Mouse (Mus musculus) adrenal gland, postnatal 36 days (tissue): ENCODE data around the gene Tbc1d5. TPM values are rescaled to one million over a fixed set of nuclear protein-coding genes. Genes with fewer than 3 reads are reported as not detected.

Source experiments
- DNase-seq, 2 experiments: peaks; one replicate each; pipeline ENCODE4 v3.0.0; 2021; ENCODE audit warnings: mixed read lengths in 1 of 2
- long read RNA-seq, 2 experiments: library from polyadenylated mRNA; stranded (forward); transcript quantifications; one replicate each; pipeline ENCODE4 v2.0.0; 2021; ENCODE audit warnings: borderline sequencing depth in 2 of 2
- total RNA-seq, 2 experiments: library from RNA; stranded (reverse); gene quantifications; 2 replicates each; pipeline ENCODE4 v1.2.3; 2021

Tbc1d5 gene
- 10 to 100 TPM; 21.7 to 21.8 TPM for total RNA-seq
- long read RNA-seq, experiment 1, partial matches to known transcripts, result 0 of 4 reads
- long read RNA-seq, experiment 1, other reads (novel, unspliced or antisense), result 4 of 4 reads
- long read RNA-seq, experiment 2, full-length matches to known transcripts, result 1 of 2 reads
- long read RNA-seq, experiment 2, partial matches to known transcripts, result 1 of 2 reads
- long read RNA-seq, experiment 2, other reads (novel, unspliced or antisense), result 0 of 2 reads

- peak; percentile 96 to 97 for DNase-seq
These were observed at the start of gene Tbc1d5 for GRCm38 (mm10) chr17:51179195-51179953. Gene Tbc1d5 (minus strand): TSS chr17:51179352.

DNA sequence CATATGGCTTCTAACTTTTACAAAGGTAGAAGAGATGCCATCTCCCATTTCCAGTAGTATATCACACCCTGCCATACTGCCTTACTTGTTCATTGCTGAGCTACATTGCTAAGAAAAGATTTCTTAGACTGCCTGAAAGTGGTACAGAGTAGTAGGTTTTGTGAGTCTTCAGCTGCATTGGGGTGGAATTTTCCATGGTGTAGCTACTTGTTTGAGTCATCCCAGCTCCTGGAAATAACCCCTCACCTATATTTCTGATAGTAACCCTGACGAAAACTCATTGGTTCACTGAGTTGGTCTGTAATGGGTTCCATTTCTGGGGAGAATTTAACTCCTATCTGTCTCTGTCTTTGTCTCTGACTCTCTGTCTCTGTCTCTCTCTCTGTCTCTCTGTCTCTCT, 46.9 kb upstream of the Tbc1d5 start:
- no peak for DNase-seq

- DNase-seq, result no peak
These were observed 44.0 kb upstream of the Tbc1d5 start for GRCm38 (mm10) chr17:51223152-51223551.

DNA sequence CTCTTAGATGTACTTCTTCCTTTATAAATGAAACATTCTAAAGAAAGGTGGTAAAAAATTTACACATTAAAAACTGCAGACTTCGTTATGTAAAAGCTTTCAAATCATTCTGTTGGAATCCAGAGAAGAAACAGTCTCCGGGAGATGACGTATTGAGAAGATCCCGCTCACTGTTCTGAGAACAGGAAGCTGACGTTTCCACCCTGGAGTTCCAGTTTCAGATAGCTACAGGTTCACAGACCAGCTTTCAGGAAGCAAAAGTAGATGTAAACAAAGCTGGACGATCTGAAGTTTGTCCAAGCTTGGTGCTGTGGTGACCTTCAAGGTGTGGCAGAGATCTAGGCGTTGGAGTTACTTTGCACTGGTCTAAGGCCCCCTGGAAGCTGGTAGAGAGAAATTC, 41.9 kb upstream of the Tbc1d5 start:
- DNase-seq, result peak in 1 of 2 experiments; percentile 10

DNA sequence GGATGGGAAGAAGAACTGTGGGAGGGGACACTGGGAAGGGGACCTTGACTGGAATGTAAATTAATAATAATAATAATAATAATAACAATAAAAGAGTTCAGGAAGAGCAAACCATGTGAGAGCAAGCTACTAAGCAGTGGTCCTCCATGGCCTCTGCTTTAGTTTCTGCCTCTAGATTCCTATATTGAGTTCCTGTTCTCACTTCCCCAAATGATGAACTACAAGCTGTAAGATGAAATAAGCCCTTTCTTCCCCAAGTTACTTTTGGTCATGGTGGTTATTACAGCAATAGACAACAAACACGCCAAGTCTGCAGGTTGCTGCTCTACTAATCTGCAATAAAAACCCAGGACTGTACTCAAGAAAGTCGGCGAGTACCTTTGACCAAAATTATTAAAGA, 40.7 kb upstream of the Tbc1d5 start:
- DNase-seq, result no peak

GRCm38 (mm10) chr17:51216426-51216825, 37.3 kb upstream of the Tbc1d5 start:
- DNase-seq, result peak; percentile 22 to 33

DNA sequence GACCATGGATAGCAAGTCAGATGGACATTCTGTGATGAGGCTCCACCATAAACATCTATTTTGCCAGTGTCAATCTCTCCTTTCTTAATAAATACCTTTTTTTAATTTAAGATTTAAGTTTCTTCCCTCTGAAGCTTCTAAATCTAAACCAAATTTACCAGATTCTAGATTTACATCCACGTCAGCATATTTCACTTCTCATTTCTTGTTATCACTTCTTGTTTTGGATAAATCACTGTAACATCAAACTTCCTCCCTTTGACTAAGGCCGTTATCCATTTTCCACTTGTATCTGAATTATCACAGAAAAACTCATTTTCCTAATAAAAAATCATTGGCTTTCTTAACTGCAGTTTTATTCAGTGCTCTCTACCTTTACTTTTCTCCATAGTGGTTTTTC, 30.4 kb upstream of the Tbc1d5 start:
- DNase-seq, result no peak

DNA sequence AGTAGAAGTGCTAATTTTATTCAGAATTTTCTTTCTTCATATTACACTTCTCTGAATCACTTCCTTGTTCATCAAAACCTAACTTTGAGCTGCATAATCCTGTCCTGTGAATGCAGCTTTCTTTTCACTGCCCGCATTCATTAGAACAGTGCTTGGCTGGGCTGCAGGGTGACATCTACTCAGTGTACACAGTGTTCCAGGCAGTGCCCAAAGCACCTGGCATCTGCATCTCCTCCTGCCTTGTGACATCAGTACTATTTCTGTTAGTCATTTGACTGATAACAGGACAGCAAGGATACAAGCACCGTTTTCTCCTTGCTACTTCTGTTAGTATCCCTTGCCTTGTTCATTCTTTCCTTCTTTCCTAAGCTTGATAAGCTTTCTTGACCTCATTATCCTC, 25.5 kb upstream of the Tbc1d5 start:
- peak in 1 of 2 experiments; percentile 13 for DNase-seq

DNA sequence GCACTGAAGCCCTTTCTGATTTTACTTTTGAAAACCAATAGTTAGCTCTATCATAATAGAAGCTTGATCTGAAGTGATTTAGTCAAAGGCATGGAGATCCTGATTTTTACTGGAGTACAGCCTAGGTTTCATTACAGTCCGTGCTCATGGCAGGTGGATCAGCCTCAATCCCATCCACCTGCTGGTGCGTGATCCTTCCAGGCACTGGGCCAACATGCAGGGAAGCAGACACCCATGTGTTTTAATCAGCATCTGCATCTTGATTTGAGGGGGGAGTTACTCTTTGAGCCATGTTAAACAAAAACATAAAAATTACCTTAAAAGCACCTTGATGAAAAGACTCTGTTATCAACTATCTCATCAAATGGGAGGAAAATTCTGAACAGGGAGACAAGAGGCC, 16.4 kb upstream of the Tbc1d5 start:
- no peak for DNase-seq

GRCm38 (mm10) chr17:51194787-51195186, 15.6 kb upstream of the Tbc1d5 start:
- DNase-seq, result no peak

DNA sequence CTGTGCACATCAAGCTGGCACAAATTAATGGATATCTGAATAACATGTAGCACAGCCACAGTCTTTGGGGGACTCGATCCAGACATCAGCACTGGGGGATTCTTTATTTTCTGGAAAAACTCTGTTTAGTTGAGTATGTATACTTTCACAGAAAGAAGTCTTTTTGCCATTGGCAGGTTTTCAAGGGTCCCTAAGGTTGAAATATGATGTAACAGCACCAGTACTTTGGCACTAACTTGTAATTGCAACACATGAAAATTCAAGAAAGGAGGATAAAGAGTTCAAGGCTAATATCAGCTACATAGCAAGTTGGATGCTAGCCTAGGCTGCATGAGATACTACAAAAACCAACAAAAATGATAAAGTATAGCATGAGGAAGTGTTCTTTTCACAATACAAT, 12.2 kb upstream of the Tbc1d5 start:
- DNase-seq, result no peak

GRCm38 (mm10) chr17:51182715-51183114, 3.6 kb upstream of the Tbc1d5 start:
- no peak for DNase-seq

GRCm38 (mm10) chr17:51178491-51179194, 509 bp downstream of the Tbc1d5 start:
- peak; percentile 80 to 83 for DNase-seq

- no peak for DNase-seq
These were observed 1.2 kb downstream of the Tbc1d5 start for GRCm38 (mm10) chr17:51177923-51178322.

DNA sequence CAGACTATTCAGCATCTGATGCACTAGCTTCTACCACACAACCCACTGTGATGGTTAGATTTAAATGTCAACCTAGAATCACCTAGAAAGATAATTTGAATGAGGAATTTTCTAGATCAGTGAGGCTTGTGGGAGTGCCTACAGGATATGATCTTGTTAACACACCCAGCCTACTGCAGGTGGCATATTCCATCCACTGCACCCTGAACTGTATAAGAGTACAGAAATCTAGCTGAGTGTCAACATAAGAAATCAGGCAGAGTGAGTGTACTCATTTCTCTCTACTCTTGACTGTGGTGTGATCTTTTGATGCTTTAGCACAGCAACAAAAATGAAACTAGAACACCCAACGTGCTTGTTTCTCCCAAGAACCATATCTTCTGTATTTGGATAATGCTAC, 6.8 kb downstream of the Tbc1d5 start:
- DNase-seq, result no peak

DNA sequence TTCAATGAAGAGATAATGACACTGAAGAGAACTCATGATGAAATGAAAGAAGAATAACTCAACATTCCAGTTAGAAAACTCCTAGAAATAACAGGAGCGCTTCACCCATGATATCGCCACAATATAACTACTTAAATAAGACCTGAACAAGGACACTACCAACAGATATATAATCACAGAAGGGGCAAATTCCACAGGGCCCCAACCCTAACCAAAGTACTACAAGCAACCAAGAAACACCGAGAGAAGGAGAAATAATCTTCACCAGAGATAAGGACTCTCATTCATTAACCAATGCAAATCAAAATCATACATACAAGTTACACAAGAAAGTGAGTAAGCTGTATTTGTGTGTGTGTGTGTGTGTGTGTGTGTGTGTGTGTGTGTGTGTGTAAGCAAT, 7.6 kb downstream of the Tbc1d5 start:
- DNase-seq, result no peak

DNA sequence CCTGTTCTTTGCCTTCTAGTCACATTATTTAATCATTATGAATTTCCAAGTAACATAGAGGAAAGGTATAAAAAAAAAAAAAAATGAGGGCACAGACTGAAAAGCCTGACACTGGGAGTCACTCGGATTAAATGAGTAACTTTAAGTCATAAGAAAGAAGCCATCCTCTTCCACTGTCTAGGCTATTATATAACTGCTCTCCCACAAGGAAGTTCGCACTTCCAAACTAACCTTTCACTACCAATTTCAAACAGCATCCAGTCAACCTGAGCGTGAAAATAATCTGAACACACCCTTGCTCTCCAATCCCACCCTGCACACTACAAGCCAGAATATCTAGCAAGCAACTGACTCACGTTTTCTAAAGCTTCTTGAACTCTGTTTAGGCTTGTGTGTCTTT, 9.2 kb downstream of the Tbc1d5 start:
- no peak for DNase-seq

- DNase-seq, result peak in 1 of 2 experiments; percentile 11
These were observed 16.8 kb downstream of the Tbc1d5 start for GRCm38 (mm10) chr17:51162366-51162765.

DNA sequence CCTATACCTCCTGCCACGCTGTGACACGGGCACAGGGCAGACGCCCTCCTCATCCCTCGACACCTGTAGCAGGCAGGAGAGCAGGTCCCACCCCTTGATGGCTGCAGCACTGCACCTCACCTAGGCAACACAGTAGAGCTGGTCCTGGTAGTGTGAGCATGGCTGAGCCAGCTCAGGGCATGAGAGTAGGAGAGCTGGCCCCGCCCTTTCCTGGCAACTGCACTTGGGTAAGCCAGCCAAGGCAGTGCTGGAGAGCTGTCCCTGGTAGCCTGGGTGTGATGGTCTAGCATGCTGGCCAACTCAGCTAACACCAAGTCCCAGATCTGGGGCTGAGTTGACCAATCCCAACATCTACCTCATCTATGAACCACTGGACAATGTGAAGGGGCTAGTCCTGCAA, 19.9 kb downstream of the Tbc1d5 start:
- peak; percentile 47 to 56 for DNase-seq

DNA sequence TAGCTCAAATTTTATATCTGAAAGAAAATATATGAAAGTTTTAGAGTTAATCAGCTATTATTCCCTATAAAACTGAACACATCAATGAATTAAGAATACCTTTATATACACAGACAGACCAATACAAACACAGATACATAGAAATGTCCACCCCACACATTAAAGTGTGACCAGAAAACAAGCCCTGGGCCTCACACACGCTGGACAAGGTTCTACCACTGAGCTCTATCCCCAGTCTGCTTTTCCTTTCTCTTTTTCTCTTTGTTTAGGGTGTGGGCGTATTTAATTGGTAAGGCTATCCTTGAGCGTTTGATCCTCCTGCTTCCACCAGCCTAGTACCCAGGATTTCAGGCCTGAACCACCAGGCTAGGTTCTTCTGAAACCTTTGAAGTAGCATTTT, 28.2 kb downstream of the Tbc1d5 start:
- no peak for DNase-seq

DNA sequence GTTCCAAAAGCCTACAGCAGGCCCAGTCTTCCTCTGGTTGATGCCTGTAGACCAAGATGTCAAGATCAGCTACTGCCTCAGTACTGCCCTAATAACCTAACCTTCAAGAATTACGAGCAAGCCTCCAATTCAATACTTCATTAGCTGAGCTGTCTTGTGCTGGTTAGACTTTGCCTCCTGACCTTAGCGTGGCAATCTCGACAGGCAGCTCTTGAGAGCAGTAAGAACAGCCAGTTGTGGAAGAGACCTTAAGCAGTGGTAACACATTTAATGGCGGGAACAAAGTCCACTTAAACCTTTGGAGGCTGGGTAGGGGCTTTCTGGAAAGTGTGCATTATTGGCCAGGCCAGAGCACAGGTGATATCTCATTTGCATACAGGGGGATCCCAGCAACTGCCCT, 34.2 kb downstream of the Tbc1d5 start:
- no peak for DNase-seq

- DNase-seq, result no peak
These were observed 37.1 kb downstream of the Tbc1d5 start for GRCm38 (mm10) chr17:51142095-51142494.

DNA sequence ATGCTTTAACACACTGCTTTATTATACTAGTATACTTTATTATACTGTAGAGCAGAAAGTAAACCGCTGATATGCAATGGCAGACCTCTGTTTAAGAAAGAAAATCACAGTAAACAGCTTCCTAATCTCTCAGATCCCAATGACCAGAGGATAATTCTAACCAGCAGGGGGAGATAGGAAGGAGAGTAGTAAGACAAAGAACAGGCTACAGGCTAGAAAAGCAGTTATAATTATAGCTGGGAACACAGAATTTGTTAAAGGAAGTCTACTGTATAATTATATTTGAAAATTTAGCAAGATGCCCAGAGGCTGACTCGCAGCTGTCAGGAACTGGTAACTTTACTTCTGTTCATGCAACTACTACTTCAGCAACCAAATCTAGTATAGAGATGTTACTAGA, 68.0 kb downstream of the Tbc1d5 start:
- DNase-seq, result peak in 1 of 2 experiments; percentile 16
